Mouse (Mus musculus): ENCODE results near the gene Fam129b. TPM values are rescaled to one million over a fixed set of nuclear protein-coding genes. Genes with fewer than 3 reads are reported as not detected.

Gene Fam129b
- total RNA-seq, 1 experiment from 2014 or later: 12.9 TPM

Other genes with a start within 250 kb of the Fam129b start
- 0.19 to 1.1 TPM (median 0.48 TPM) in 3 replicates for gene Eng, start 229.5 kb upstream of the Fam129b start, total RNA-seq (2017)
- gene Fpgs, start 172.0 kb upstream of the Fam129b start, total RNA-seq (2017): 6.4 to 12.8 TPM (median 8.0 TPM) in 3 replicates
- 83.0 to 107 TPM (median 86.5 TPM) in 3 replicates for gene Cdk9, start 163.0 kb upstream of the Fam129b start, total RNA-seq (2017)
- gene Sh2d3c, start 155.1 kb upstream of the Fam129b start, total RNA-seq (2017): 37.3 to 83.5 TPM (median 42.5 TPM) in 3 replicates
- gene 6330409D20Rik, start 135.1 kb upstream of the Fam129b start, total RNA-seq (2017): not detected in 3 replicates
- gene Tor2a, start 118.9 kb upstream of the Fam129b start, total RNA-seq (2017): 17.5 to 24.6 TPM (median 19.5 TPM) in 3 replicates
- not detected in 3 replicates for gene Ttc16, start 100.5 kb upstream of the Fam129b start, total RNA-seq (2017)
- 1.1 to 1.8 TPM (median 1.6 TPM) in 3 replicates for gene Ptrh1, start 100.3 kb upstream of the Fam129b start, total RNA-seq (2017)
- gene Cfap157, start 91.7 kb upstream of the Fam129b start, total RNA-seq (2017): not detected in 3 replicates
- gene Stxbp1, start 28.9 kb upstream of the Fam129b start, total RNA-seq (2017): 0.43 to 1.2 TPM (median 1.1 TPM) in 3 replicates
- gene Rpl12, start 85.4 kb downstream of the Fam129b start, total RNA-seq (2017): 941 to 1,144 TPM (median 1,080 TPM) in 3 replicates
- gene Lrsam1, start 85.5 kb downstream of the Fam129b start, total RNA-seq (2017): 5.4 to 13.6 TPM (median 6.6 TPM) in 3 replicates
- gene Slc2a8, start 106.0 kb downstream of the Fam129b start, total RNA-seq (2017): 1.1 to 4.2 TPM (median 1.4 TPM) in 3 replicates